Mouse (Mus musculus) limb, embryonic 14.5 days (tissue): ENCODE results near the gene Cep57l1. TPM values are rescaled to one million over a fixed set of nuclear protein-coding genes. Genes with fewer than 3 reads are reported as not detected.

Experiments
- ATAC-seq: fragments of 200-750 bp; cut with Nextera tagmentation; 2 replicates; pipeline ENCODE4 v1.8.0; 2017; ENCODE audit warnings: low read depth, moderate number of reproducible peaks, moderate TSS enrichment; ENCODE audit not compliant: low FRiP score
- DNase-seq: peaks from one replicate; pipeline ENCODE4 v3.0.0-alpha.2; 2015; ENCODE audit warnings: low spot score
- H3K27ac ChIP-seq: fragments of 300-500 bp; sonication (generic); replicated peaks from 2 replicates; pipeline ENCODE4 v1.5.1; 2014; ENCODE audit warnings: low read depth, mild to moderate bottlenecking, low read length, moderate library complexity, mixed read lengths
- H3K27me3 ChIP-seq: fragments of 300-500 bp; sonication (generic); 2 replicates; pipeline ENCODE4 v1.6.1; 2014; ENCODE audit warnings: low read length, mixed read lengths; ENCODE audit not compliant: control insufficient read depth, insufficient read depth
- H3K36me3 ChIP-seq: fragments of 300-500 bp; sonication (generic); 2 replicates; pipeline ENCODE4 v1.6.1; 2014; ENCODE audit warnings: mild to moderate bottlenecking, low read length, moderate library complexity, mixed read lengths; ENCODE audit not compliant: control insufficient read depth, insufficient read depth
- H3K4me1 ChIP-seq: fragments of 300-500 bp; sonication (generic); 2 replicates; pipeline ENCODE4 v1.6.1; 2014; ENCODE audit warnings: antibody characterized with exemption, low read length, mixed read lengths; ENCODE audit not compliant: control insufficient read depth, insufficient read depth
- H3K4me2 ChIP-seq: fragments of 300-500 bp; sonication (generic); replicated peaks from 2 replicates; pipeline ENCODE4 v1.6.1; 2014; ENCODE audit warnings: low read depth, mild to moderate bottlenecking, low read length, moderate library complexity; ENCODE audit not compliant: severe bottlenecking
- H3K4me3 ChIP-seq: fragments of 300-500 bp; sonication (generic); replicated peaks from 2 replicates; pipeline ENCODE4 v1.5.1; 2014; ENCODE audit warnings: low read length
- H3K9ac ChIP-seq: fragments of 300-500 bp; sonication (generic); 2 replicates; pipeline ENCODE4 v1.6.1; 2014; ENCODE audit warnings: mild to moderate bottlenecking, low read depth, low read length, moderate library complexity; ENCODE audit not compliant: severe bottlenecking
- H3K9me3 ChIP-seq: fragments of 300-500 bp; sonication (generic); 2 replicates; pipeline ENCODE4 v1.6.1; 2016; ENCODE audit warnings: low read length; ENCODE audit not compliant: control insufficient read depth
- POLR2A ChIP-seq: fragments of 200-500 bp; IDR thresholded peaks from 2 replicates; pipeline ENCODE4 v1.8.0; 2012; ENCODE audit warnings: inconsistent platforms, mild to moderate bottlenecking, moderate library complexity, borderline replicate concordance; ENCODE audit not compliant: insufficient read depth, insufficient read length; ENCODE audit errors: extremely low read depth
- WGBS: fragments of 180-500 bp; shearing (Covaris S2); extraction: QIAGEN DNeasy Blood & Tissue Kit; methylation state at CpG from one replicate; pipeline ENCODE4 v1.1.7; 2014; 5-methylcytosine and 5-hydroxymethylcytosine counted together
- polyA plus RNA-seq, 2 experiments: library from polyadenylated mRNA; depleted of rRNA in 1 of 2; stranded (reverse) in 1 of 2; unstranded in 1 of 2; fragments of >200 nt; fragmentation: Nextera tagmentation in 1 of 2; extraction: Ambion mirVana in 1 of 2; gene quantifications; 2 replicates each; pipeline versions ENCODE4 v1.2.1 to v1.2.3; 2012 to 2014

The Cep57l1 gene
- polyA plus RNA-seq, 2 experiments = 13.2 to 16.8 TPM

DNA sequence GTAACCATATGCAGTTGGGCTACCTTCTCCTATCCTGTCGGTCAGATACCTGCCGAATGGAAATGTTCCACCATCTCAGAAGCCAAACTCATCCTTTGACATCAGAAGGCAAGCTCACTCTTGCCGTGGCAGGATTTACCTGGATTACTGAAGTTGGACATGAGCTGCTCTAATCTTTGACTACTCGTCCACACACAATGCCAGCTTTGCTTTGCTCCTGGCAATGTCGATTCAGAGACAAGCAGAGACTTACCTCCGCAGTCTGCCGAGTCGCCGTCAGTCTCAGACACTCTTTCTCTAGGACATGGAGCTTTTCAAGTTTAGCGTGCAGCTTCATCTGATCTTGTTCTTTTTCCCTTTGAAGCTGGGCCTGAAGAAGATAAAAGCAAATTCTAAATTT, 78.9 kb downstream of the Cep57l1 start:
- H3K4me2 ChIP-seq = no peak overlapping the region
- no peak for TF ChIP-seq POLR2A
- no peaks in the 10 kb centered on the region for H3K27me3 ChIP-seq
- H3K36me3 ChIP-seq = peaks cover 10% of the 10 kb centered on the region
- no peak overlapping the region for H3K9ac ChIP-seq
- no peaks in the 10 kb centered on the region for H3K4me1 ChIP-seq
- no peak for ATAC-seq
- H3K27ac ChIP-seq = no peak overlapping the region
- 0 out of 2 replicates have a peak, but pooled peaks cover 4% of the 10 kb centered on the region for H3K9me3 ChIP-seq
- 85% methylated on average over 10 of the region's 10 CpGs for WGBS
- H3K4me3 ChIP-seq = no peak overlapping the region
- no peak for DNase-seq

DNA sequence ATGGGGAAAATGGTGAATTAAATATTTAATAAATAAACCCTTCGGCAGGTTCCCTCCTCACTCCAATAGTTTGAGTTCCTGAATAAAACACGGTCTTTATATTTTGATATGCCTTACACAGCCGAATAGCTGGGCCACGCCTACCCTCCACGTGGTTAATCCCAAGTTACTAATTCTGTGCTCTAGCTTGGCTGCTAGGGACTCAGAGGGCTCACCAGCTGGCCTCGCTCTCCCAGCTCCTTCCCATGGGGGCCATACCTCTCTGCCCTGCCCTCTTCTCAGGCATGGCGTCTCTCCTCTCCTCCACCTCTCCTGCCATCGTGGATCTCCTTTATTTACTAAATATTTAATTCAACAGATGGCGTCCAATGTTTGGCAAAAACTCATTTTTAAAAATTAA, 83.5 kb downstream of the Cep57l1 start:
- DNase-seq (no peak), ATAC-seq (no peak)
- Histone ChIP-seq H3K4me1 (no peaks in the 10 kb centered on the region), H3K4me2 (no peak overlapping the region), H3K9ac (no peak overlapping the region), H3K36me3 (peaks cover 10% of the 10 kb centered on the region), H3K27ac (no peak overlapping the region), H3K4me3 (no peak overlapping the region), H3K27me3 (no peaks in the 10 kb centered on the region), H3K9me3 (0 out of 2 replicates have a peak, but pooled peaks cover 4% of the 10 kb centered on the region)
- WGBS = 79% methylated on average over 9 of the region's 9 CpGs
- no peak for TF ChIP-seq POLR2A

DNA sequence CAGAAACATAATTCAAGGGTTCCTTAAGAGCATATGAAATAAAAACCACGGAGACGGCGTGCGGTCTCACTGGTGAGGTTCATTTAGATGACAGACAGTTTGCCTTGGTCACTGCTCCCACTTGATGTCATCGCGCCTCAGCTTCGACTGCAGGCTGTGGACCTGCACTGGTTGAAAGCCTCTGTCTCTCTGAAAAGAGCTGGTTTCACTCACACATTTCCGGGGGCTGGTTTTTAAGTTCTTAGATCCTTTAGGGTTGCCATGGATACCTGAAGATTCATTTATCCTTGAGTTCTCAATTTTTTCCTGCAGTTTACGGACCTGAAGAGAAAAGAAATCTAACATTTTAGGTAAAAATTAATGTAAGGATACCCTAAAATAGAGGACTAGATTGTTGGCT, 90.1 kb downstream of the Cep57l1 start:
- H3K4me1 ChIP-seq = peaks cover 2% of the 10 kb centered on the region; the same call in 1 of the 2 replicates
- no peak overlapping the region for H3K4me2 ChIP-seq
- no peak for DNase-seq
- H3K4me3 ChIP-seq = no peak overlapping the region
- ATAC-seq = no peak
- H3K36me3 ChIP-seq = no peaks in the 10 kb centered on the region
- H3K27me3 ChIP-seq = no peaks in the 10 kb centered on the region
- 76% methylated on average over 9 of the region's 9 CpGs for WGBS
- no peak overlapping the region for H3K9ac ChIP-seq
- no peak for TF ChIP-seq POLR2A
- H3K9me3 ChIP-seq = no peaks in the 10 kb centered on the region
- no peak overlapping the region for H3K27ac ChIP-seq

DNA sequence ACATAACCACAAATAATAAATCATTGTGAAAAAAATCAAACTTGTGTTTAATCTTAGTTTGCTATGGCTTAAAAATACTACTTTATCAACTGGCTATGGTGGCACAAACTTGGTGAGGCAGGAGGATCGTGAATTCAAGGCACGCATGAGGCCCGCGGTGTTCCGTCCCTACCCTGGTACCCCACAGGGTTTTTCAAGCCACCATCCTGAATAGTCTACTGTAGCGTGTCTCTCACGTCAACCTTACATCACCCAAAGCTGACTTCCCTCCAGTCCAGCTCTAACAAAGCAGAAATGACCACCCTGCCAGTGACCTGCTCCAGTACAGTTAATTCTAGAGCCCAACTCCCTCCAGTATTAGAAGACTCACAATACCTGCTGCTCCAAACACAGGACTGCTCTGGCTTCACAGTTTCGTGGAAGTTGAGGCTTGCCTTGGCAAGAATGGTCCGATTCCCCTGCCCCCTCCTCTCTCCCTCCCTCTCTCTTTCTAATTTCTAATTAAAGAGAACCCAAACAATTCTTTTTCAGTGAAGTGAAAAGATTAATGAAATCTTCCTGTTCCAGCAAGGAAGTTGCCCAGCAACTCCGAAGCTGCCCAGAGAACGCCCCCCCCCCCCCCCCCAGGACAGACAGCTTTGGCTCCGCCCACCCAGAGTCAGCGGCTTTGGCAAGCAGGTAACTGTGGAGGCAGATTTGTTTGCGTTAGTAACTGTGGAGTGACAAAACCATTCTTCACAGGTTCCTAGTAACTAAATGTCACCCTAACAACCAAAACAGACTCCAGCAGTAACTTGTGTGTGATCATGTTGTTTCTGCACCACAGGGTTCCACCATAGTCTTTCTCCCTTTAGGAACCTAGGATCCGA, 93.4 kb downstream of the Cep57l1 start, which contains the start of gene Ccdc162:
TSS of gene Ccdc162 (minus strand) at position 606 of the 869 bp plus-strand sequence.
- Histone ChIP-seq H3K36me3 (no peaks in the 10 kb centered on the region), H3K9me3 (no peaks in the 10 kb centered on the region), H3K4me3 (no peak within 1 kb of the TSS), H3K4me2 (no peak within 1 kb of the TSS), H3K27ac (0 out of 2 replicates have a peak within 1 kb of the TSS, but pooled peaks have one; percentile 19), H3K9ac (no peak within 1 kb of the TSS), H3K4me1 (peaks cover 2% of the 10 kb centered on the region; the same call in 1 of the 2 replicates), H3K27me3 (no peaks in the 10 kb centered on the region)
- WGBS = 59% methylated on average over 15 of the region's 15 CpGs
- no peak for TF ChIP-seq POLR2A
- peak; percentile 38 for DNase-seq
- ATAC-seq = no peak

DNA sequence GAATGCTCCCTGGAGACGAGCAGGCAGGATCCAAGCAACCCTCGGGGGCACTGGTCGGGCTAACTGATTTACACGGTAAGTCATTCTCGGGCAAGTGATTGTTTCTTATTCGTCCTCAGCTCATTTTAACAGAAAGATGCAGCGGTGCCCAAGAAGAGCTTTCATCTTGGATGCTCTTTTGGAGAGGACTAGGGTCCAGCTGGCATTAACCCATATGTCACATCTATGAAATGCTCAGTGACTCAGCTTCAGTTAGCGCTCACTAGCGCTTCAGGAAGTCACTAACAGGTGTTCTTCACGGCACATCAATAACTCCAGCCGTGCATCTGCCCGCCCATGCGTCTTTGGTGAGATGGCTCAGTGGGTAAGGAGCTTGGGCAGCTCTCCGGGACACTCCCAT, 94.1 kb downstream of the Cep57l1 start:
- H3K9me3 ChIP-seq = no peaks in the 10 kb centered on the region
- H3K4me1 ChIP-seq = peaks cover 2% of the 10 kb centered on the region; the same call in 1 of the 2 replicates
- H3K36me3 ChIP-seq = no peaks in the 10 kb centered on the region
- no peak for TF ChIP-seq POLR2A
- no peaks in the 10 kb centered on the region for H3K27me3 ChIP-seq
- no peak overlapping the region for H3K9ac ChIP-seq
- no peak for ATAC-seq
- H3K4me2 ChIP-seq = no peak overlapping the region
- H3K4me3 ChIP-seq = no peak overlapping the region
- DNase-seq = no peak
- 92% methylated on average over 14 of the region's 14 CpGs for WGBS
- H3K27ac ChIP-seq = no peak overlapping the region
